Mouse (Mus musculus) kidney, postnatal 25 days (tissue): ENCODE measurements around the gene Cacna2d3.
A peak's percentile ranks its signal among the peaks of the same experiment; 100 is the strongest.

Source experiments
- DNase-seq, 2 experiments: peaks; one replicate each; pipeline ENCODE4 v3.0.0; 2021; ENCODE audit warnings: mixed read lengths in 2 of 2

The Cacna2d3 gene

DNA sequence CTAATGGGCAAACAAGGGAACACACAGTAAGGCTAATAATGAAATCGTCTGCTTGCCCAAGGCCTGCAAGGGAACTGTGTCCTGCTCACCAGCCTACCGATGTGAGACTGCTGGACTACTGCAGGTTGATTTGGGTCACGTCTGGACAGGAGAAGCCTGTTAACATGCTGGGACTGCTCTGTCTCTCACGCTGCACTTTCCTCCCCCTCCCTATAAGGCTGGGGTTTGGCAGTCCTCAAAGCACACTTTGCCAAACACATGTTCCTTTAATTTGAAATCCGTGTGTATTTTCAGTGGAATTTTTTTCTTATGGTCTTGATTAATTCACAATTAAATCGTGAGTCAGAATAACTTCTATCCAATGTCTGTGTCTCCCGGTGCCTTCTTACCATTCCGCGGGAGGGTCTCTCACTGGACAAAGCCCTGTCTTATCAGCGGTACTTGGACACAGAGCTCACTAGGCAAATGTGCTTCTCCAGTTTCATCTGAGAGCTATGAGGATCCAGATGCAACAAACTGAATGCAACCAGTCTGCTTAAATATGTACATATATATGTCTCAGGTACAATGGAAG is 584.6 kb downstream of the Cacna2d3 start:
- no peak for DNase-seq

DNA sequence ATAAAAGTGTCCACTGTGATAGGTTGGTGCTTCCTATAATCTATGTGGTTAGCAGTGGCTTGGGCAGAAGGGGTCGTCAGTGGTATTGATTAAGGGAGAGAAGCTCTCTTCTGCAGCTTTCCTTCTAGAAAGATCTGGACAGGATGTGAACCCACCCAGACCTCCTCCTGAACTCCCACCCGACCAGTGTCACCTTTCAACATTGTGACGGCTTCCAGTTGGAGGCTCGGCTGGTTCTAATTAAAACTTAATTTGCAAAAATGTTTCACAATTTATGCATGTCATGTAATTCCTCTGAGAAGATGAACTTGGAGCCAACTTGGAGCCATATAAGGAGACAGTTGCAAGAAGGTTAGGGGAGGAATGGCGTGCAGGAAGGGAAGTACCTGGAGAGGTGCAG is 586.8 kb downstream of the Cacna2d3 start:
- no peak for DNase-seq

DNA sequence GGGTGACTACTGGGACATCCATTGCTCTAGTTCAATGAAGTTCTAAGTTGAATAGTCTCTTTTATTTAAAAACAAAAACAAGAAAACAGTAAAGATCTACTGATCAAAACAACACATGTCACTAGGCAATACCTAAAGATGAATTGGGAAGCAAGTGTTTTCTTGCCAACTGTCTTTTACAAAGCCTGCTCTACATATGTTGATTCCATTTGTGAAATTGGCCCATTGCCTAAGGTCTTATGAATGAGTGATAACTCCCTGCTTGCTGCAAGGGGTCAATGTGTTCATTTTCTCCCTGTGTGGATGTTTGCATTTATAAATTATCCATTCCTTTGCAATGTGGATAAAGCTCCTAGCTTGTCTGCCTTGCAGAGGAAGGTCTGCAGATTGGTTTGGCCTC is 591.2 kb downstream of the Cacna2d3 start:
- no peak for DNase-seq

DNA sequence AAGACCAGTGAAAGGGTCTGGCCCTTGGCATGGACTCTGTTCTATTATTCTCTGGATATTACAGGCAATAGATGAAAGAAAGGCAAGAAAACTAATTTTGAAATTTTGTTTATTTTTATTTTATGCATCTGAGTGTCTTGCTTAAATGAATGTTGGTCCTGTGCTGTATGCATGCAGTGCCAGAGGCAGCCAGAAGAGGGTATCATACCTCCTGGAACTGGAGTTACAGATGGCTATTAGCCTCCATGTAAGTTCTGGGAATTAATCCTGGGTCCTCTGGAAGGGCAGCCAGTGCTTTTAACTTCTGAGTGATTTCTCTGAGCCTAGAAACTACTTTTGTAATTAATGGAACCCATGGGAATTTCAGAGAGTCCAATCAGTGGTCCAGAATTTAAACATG is 597.8 kb downstream of the Cacna2d3 start:
- DNase-seq = peak in 1 of 2 experiments; percentile 43

DNA sequence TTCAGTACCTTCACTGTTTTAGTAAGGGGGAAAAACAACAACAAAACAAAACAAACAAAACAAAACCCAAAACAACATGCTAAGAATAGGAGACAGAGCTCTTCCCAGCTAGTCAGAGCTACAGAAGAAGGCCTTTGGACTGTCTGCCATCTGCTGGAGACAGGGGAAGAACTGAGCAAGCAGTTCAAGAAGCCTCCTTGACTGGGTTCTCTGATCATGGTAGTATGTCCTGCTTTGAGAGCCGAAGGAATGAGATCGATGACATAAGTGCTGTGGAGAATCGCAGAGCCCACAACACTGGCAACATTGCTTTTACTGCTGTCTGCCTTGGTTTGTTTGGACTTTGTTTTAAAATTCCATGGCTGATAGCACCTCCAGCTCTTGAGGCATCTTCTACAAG is 598.9 kb downstream of the Cacna2d3 start:
- DNase-seq = no peak

DNA sequence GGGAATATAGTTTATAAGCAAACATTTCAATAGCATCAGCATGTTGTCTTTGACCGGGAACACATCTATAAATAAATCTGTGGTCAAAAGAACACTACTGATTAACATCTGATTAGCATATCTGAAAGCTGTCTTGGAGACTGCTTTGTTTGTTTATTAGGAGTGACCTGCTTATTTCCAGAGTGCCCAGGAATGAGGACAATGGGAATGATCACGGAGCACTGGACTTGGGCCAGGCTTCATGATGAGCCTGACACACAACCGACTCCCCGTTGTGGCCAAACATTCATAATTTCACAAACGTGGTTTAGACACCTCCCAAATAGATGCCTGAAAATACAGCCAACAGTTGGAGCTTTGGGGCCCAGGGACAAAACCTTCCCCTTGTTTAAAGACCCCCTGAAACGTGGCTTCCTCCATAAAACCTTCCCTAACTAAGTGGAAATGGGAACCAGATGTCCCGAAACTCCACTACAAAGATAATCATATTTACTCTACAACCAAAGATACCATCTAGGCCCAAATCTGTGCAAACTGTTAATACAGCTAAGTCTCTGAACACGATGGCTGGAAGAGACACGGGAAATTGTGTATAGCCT is 607.7 kb downstream of the Cacna2d3 start:
- DNase-seq = no peak

DNA sequence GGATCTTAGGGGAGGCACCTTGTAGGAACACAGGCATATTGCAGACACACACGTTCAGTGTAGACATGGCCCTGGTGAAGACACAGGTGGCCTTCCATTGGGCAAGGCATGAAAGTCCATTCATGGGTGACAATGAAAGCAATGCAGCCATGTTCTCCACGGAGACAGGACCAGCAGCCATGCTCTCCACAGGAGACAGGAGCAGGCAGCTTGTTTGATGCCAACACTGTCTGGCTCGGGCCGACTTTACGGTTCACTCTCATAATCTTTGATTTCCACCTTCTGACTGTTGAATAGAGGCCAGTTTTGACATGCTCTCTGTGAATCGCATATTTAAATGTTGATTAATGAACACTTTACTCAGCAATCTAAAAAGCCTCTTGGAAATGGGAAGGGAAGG is 610.0 kb downstream of the Cacna2d3 start:
- no peak for DNase-seq

DNA sequence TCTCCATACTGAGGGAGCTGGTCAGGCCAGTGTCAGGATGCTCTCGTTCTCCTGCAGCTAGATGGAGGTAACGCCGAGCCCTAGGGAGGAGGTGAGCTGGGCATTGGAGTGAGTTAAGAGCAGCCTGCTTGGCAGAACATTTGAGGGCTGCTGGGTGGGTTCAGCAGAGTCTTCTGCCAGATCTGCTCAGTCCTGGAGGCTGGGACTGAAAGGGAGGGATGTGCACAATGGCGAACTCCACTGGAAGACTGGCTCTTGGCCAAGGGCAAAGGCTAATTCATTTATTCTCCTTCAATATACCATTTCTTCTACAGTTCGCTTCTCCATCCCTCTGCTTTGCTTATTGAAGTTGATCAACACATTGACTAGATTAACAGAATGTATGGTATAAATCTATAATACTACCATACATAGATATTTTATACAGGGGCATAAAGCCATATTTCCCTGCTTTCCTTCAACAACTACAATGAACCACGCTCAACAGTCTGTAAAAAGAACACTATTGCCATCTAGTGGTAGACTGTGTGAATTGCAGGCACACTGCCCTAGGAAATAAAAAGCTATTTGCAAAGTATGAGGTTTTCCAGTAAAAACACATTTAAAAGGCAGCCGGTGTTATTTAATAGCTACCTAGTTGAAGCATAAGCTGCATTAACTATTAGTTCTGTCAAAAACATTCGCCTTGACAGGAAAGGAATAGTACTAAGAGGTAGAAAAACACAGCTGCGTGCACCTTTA is 611.1 kb downstream of the Cacna2d3 start:
- DNase-seq = peak in 1 of 2 experiments; percentile 31

DNA sequence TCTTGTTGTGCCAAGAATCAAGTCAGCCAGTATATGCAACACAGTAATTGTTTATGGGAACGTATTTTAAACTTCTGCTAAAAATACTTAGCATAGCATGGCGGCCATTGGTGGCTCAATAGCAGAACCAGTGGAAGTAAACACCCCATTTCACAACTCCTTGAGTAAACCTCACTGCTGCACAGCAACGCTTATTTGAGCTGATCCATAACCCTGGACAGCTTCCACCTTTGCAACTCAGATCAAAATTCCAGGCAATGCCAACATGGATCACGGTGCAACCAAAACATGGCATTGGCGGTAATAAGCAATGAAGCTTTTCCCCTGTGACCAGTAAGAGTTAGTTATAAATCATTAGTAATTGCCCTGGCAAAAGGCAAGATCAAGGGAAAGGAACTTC is 614.2 kb downstream of the Cacna2d3 start:
- DNase-seq = no peak

DNA sequence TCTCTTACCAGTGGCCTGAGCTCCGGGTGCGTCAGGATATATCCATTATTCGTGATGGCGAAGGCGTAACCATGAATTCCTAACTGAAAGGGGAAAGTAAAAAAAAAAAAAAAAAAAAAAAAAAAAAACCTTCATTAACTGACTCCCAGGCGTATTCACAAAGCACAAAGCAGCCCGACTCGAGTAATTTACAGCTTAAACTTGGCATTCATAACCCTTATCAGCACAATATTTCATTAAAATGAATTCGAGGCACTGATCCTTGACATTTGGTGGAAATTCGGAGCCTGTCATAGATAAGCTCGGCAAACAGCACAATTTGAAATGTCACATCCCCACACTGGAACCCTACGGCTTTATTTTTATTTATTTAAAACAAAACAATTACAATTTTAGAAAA is 623.9 kb downstream of the Cacna2d3 start:
- DNase-seq = no peak

DNA sequence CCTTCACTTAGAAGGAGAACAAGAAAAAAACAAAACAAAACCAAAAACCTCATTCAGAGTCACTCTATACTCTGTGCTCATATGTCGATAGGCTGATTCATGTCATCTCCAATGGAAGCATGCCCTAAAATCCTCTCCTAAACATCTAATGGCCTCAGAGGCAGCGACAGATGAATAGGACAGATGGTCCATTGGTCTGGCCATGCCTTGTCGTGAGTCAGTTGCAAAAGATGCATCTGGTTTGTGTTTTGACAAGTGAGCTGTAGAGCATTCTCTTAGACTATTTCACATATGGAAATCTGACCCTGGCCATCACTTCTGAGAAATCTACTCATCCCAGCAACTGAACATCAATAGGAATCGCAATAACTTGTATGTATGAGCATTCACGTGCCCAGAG is 626.2 kb downstream of the Cacna2d3 start:
- DNase-seq = no peak

DNA sequence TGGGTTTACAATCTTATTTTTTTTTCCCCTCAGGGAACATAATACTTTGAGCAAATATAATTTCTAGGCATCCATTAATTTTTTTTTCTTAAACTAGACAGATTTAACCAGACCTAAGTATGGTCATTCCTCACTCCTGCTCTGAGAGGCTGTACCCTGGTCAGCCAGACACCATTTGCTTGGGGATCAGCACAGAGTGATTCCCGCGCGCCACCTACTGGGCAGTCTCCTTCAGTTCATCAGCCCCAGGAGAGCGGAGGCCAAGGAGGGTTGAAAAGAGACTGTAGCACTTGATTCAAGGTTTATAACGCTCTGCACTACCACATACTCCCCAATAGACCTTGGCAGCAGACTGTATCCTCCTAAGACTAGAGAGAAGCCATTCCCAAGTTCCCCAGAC is 631.6 kb downstream of the Cacna2d3 start:
- peak; percentile 79 to 89 for DNase-seq

DNA sequence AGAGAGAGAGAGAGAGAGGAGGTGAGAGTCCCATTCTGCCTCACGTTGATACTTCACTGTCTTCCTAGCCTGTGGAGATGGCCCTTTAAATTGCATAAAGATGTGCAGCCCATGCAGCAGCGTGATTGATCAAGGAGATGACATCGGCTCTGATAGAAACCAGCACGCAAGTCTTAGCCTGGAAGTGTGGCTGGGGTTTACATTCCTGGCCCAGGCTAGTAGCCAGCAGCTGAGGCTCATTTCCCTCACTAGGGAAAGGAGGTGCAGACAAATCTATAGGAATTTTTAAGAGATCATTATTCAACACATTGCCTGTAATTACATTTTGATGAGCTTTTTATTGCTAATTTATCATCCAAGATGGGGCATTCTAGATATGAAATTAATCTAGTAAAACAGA is 635.1 kb downstream of the Cacna2d3 start:
- no peak for DNase-seq

DNA sequence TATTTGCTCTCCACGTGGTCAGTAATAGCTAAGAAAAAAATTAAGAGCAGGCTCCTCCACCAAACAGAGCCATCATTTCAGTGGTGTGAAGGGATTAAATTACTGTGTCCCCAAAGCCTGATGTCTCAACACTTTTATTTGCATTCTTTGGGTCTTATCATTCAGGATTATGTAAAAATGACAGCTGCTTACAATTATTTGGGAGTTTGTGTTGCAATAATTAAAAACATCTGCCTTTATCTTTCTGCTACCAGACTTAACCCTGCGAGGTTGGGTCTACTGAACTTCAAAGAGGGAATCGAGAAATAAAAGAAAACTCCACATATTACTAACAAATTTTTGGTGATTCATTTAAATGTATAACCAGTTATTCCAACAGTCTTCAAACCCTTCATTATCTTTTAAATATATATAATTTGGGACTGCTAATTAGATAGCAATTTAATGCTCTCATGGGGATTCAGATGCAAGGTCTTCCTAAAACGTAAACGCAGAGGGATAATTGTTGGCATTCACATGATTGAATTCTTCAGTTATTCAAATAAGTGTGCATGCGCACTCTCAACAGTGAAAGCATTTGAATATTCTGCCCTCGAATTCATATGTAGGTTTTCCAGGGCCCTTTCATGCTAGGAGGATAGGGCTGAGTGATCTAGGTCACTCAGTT is 636.0 kb downstream of the Cacna2d3 start:
- no peak for DNase-seq

DNA sequence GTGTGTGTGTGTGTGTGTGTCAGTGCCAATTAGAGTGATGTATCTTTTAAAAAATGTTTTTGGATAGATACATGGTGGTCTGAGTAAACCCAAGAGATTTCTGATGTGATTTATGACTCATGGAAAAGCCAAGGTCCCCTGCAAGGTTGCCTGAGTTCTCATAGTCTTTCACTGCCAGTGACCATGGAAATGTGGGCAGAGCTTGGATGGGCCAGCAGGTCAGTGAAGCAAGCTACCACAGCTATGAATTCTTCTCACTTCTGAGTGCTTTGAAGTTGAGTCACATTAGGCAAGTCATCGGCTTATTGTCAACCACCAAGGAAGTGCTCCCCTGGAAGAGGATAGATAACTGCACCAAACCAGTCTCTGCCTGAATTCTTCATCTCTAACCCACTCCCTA is 639.5 kb downstream of the Cacna2d3 start:
- DNase-seq = no peak

DNA sequence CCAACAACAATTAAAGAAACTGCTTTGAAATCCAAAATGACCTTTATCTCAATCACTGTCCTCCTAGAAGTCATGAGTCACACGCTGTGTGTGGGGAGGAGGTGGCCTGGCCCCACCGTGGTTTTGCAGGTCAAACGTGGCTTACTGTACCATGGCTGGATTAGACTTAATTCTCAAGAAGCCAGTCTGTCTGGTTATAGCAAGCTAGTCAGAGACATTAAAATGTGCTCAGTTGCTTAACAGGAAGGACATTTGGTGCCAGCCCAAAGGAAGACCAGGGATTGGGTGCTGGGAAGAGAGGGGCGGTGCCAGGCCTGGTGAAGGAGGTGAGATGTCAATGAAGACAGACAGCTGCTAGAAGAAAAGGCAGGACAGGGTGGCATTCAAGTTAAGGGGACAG is 641.0 kb downstream of the Cacna2d3 start:
- DNase-seq = peak in 1 of 2 experiments; percentile 71

DNA sequence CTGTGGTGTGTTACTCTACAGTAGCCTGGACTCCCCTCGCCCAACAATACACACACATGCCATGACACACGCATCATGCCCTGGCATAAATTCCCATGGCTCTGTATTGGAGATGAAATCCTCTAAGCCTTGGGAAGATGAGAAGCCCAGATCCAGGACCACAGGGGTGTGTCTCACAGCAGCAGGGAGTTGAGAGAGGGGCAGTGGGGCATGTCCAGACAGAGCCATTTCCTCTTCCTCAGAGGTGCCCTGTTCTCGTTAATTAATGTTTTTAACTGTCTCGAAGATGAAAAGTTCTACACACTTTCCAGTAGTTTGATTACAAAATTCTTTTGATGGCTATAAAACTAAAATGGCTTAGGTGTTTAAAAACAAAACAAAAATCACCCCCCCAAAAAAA is 641.4 kb downstream of the Cacna2d3 start:
- no peak for DNase-seq

DNA sequence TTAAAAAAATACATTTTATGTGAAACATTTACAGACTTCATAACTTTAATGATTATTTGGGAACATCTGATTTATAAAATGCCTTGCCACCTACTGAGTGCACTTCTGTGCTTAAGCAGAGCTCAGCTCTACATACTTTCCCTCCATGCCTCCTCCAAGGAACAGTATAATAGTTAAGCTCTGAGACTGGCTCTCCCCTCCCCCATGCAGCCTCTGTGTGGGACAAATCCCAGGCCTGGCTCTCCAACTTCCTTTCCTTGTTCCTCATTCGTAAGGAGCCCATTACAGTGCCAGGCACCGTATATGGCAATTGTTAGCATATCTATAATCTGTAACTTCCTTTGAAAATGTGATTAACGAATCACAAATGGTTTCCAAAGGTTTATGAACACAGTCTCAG is 644.2 kb downstream of the Cacna2d3 start:
- no peak for DNase-seq

DNA sequence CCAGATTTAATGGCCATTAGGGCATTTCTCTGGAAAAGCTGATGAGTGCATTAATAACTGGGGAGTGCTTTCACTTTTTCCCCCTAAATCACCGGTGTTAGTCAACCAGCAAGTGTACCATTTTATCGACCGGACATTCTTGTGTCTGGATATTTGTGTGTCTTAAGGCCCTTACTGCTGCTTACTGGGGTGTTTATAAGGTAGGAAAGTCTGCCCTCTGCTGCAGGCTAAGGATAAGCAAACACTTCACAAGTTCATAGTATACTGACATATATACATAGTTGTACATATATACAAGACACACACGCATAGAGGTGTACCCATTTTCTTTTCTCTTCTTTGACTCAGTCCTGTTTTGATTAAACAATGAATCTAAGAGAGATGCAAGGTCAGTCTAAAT is 647.9 kb downstream of the Cacna2d3 start:
- DNase-seq = no peak

DNA sequence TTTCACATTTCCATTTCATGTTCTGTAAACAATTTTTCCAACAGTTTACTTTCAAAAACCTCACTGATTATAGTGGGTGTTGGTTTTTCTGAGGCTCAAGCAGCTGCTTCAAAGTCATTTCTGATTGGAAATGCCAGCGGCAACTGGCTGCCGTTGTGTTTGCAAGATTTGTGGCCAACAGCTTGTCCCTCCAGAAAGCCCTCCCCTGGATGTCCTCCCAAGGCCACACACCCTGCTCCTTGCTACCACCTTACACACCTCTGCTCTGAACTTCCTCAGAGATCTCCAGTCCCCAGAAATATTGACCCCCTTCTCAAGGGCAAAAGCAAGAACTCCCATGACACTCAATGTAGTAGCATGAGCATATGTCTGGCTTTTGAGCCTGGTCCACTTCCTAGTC is 659.0 kb downstream of the Cacna2d3 start:
- no peak for DNase-seq

DNA sequence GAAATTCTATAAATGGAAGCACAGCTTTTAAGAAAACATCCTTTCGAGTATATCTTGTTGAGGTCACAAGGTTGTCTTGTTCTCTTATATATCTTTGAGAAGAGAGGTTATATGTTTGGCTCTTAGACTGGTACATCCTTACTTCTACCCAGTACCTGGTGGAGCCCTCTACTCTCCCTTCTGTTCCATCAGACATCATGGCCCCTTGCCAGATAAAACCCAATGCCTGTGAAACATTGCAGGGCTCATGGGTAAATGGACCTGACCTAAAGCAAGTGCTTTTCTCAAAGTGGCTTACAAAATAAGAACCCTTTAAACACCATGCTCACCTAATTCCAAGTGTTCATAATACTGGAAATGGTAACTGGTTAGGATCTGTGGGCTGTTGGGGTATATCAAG is 660.2 kb downstream of the Cacna2d3 start:
- no peak for DNase-seq

DNA sequence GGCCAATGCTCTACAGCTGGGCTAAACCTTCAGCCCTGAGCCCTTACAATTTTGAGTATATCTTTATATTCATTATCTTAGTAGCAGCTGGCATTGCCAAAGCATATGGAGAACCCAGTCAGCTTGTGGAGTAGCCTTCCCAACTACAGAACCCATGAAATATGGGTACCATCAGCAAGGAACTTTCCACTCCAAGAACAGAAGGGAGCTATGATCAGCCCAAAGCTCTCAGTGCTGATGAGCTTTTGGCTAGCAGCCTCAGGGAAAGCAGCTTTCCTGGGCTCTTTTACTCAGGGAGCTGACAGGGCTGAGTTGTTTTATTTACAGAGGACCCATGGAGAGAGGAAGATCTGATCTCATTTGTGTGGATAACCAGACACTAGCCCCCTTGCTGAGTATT is 661.0 kb downstream of the Cacna2d3 start:
- DNase-seq = no peak

DNA sequence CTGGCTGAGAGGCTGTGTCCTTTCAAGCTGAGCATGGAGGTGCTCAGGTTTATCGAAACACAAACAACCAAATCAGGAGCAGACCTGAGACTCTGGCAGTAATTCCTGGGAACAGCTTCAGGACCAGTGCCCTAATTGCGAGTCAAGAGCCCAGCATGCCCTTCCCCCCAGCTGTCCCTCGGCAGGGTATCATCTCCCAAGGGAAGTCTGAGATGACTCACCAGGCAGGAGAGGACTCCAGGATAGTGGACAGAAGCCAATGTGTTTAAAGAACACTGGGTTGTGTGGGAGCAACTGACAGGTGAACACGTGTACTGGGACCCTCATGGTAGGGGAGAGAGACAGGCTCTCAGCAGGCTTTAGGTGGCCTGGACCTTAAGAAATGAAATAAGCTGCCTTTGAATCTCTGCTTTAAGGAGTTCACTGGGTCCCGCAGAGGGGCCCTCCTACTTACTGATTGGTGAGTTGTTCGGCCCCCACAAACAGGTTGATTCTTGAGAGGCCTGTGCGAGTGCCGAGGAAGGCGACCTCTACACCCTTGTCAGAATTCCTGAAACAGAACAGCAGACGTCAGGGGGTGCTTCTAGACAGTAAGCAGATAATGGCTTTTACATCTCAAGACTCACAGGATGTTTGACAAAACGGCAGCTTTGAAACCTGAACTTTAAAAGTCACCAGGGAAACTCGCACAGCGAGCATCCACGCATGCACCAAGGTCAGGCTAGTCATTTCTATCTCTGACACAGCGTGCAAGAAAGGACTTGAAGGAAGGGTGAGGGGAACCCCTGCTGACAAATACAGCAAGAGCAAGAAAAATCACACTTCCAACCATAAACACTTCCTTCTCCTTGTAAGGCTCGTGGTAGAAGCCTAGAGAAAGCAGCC is 669.5 kb downstream of the Cacna2d3 start:
- DNase-seq = no peak
